Mouse (Mus musculus) R1 (cell line): ENCODE data around the gene Uhrf1bp1.

Experiments
- DNase-seq: peaks from one replicate; pipeline ENCODE4 v3.0.0-alpha.2; 2018; ENCODE audit warnings: low read depth, low spot score

The Uhrf1bp1 gene

GRCm38 (mm10) chr17:27909622-27910500 is 53.6 kb downstream of the Uhrf1bp1 start, which contains the start of gene Taf11:
Gene Taf11 (minus strand): TSS chr17:27909844.
- peak; percentile 43 for DNase-seq

- no peak for DNase-seq
Measured at GRCm38 (mm10) chr17:27911371-27911770, 55.1 kb downstream of the Uhrf1bp1 start.

DNA sequence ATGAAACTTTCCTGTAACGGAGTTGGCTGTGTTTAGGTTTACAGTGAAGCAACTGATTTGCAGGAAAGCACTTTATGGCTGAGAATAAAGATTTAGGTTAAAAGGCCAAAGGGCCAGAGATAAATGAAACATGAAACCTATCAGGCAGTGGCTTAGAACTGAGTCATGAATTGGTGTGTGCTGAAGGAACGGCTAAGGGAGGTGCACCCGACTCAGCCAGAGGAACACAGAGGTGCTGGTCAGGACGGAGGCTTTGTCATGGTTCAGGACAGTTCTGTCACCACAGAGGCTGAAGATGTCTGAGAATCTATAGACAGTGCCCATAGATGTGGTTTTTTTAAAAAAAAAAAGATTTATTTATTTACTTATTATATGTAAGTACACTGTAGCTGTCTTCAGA is 58.5 kb downstream of the Uhrf1bp1 start:
- no peak for DNase-seq

GRCm38 (mm10) chr17:27916366-27916765 is 60.1 kb downstream of the Uhrf1bp1 start:
- no peak for DNase-seq

GRCm38 (mm10) chr17:27920676-27921075 is 64.4 kb downstream of the Uhrf1bp1 start:
- DNase-seq: no peak

DNA sequence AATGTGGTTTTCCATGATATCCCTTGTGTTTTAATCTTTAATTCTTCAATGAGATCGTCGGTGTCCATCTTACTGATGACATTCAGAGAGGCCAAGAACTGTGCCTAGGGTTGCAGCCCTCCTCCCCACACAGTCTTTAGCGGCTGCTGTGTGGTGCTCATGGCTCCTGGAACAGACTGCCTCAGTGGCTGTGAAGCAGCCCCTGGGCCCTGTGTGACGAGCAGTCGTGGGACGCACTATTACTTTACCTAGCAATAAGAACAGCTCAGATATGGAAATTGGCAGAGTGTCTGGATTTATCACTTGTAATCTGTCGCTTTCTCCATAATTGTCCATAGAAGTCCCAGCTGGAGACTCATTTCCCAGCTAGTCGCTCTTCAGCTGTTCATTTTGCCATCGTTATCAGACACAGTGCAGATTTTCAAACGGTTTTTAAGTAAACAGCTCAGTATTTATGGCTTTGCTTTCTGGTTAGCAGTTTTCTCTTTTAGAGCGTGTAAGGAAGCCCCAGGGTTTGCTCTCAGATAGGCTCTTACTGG is 66.0 kb downstream of the Uhrf1bp1 start:
- DNase-seq: no peak

DNA sequence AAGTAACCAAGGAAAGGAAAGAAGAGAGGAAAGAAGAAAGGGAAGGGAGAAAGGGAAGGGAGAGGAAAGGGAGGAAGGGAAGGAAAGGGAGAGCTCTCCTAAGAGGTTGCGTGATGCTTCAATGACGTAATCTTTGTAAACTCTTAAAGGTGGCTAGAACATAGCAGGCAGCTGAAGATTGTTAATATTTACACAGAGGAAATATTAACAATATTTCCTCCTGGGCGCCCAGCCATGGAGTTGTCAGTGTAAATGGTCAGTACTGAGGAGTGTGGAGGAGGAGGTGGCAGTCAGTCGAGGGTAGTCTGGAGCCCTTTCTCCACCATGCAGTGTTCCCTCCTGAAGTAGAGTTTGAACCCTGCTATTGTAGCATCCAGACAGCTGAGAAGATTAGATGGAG is 68.8 kb downstream of the Uhrf1bp1 start:
- no peak for DNase-seq

DNA sequence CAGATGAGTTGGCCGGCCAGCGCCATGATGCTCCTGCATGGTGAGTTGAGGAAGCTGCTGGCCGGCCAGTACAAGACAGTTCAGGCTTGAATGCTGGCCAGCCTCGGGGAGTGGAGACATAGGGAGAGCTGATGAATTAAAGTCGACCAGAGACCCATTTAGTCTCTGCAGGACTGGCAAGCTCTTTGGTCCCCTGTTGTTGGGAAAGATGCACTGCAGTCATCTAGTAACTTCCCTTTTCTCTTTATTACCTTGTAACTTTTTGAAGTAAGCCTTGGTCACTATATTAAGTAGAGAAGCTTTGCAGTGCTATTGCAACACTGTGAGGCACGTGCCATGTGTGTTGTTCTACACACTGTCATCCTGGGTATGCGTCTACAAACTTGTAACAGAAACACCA is 69.3 kb downstream of the Uhrf1bp1 start:
- DNase-seq: no peak

DNA sequence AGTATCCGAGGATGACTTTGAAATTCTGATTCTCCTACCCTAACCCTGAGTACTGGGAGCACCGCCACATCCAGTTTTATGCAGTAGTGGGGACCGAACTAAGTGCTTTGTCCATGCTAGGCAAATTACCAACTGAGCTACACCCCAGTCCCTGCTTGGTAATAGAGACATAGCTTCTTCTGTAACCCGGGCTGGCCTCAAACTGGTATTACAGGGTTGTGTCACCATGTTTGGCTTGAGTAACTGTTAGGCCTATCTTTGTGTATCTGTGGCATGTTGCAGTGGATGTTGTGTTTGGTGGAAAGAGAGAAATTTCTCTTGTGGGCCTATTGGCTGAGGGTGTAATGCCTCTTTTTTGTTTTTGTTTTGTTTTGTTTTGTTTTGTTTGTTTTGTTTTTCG is 74.0 kb downstream of the Uhrf1bp1 start:
- DNase-seq: no peak

DNA sequence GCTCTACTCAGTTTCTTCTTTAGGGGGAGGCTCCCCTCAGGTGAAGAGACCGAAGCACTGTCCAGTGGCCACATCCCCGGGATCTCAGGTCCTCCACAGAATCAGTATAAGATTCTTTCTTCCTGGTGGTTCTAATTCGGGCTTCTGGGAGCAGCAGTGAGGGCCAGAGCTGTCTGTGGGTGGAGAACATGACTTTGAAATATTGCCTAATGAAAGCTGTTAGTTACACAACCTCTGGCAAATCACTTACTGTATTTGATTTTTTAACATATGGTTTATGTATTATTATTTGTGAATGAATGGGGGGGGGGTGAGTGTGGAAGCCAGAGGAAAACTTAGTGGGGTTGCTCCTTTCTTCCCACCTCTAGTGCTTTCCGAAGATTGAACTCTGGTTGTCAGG is 75.6 kb downstream of the Uhrf1bp1 start:
- no peak for DNase-seq

DNA sequence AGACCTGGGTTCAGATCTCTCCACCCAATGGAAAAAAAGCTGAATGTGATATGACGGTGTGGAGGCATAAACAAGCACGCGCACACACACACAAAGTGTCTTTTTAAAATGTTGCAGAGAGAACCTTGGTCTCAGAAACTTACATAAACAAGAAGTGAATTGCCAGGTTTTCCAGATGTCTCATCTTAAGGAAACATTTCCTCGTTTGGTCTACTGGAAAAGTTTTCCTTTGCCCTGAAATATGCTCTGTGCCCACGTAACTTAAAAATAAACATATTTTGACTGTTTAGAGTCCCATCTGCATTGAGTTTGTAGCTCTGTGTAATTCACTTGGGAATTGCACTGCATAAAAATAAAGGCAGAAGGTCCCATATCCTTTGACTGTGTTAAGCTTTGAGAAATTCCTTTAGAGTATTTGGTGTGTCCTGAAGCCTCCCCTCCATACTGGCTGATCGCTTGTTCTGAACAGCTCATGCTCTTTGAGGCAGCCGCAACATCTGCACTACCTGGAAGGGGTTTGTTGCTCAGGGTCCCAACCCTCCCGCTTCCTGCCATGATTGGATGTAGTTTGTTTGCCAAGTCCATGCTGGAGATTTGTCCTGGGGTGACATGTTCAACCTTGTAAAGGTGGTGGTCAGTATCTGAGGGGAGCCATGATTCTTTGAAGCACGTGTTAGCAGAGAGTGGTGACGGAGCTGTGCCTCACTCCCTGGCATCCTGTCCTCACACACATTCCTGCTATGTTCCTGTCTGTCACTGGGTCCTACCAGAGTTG is 78.1 kb downstream of the Uhrf1bp1 start:
- no peak for DNase-seq

- no peak for DNase-seq
Measured at GRCm38 (mm10) chr17:27935091-27935490, 78.8 kb downstream of the Uhrf1bp1 start.

- no peak for DNase-seq
Measured at GRCm38 (mm10) chr17:27937054-27937615, 80.9 kb downstream of the Uhrf1bp1 start.

DNA sequence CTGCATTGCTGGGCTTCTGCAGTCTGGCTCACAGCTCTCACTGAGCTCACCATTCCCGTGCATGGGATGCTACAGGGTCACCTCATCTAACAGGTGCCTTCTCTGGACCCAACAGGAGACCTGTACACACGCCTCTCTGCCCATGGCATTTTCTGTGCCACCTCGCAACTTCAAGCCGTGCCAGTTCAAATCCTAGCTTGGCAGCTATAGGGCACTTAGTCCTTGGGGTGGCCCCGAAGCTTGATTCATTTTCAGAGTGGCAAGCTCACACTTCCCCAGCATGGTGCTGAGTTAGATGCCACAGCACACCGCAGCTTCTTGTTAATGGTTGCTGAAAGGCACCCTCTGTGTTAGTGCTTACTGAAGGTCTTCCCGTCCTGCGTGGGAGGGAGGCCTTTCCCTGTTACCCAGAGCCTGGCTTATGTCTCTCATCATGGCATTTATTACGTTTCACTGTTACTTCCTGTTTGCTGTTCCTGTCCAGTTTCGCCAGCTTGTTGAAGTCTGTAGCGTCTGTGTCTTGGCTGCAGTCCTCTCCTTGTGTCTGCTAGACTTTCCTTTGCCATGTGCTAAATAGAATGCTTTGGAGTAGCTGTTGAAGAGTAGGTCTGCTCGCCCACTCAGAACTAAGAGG is 82.0 kb downstream of the Uhrf1bp1 start:
- DNase-seq: no peak

GRCm38 (mm10) chr17:27939028-27939427 is 82.8 kb downstream of the Uhrf1bp1 start:
- DNase-seq: no peak

GRCm38 (mm10) chr17:27940352-27940751 is 84.1 kb downstream of the Uhrf1bp1 start:
- peak; percentile 82 for DNase-seq

DNA sequence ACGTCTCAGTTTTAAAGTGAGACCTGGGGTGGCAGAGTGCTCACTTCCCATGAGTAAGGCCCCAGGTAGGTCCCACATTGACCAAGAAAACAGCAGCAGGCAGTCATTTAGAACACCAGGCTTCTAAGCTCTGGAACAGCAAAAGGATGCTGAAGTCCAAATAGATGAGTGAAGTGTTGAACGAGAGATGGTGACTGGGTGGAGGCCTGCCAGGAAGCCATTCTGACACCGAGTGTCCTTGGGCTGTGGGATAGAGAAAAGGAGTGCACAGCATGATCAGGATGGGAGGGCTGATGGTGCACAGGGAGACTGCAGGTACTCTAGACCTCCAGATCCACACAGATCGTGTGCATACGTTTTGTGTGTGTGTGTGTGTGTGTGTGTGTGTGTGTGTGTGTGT is 84.9 kb downstream of the Uhrf1bp1 start:
- peak; percentile 28 for DNase-seq

DNA sequence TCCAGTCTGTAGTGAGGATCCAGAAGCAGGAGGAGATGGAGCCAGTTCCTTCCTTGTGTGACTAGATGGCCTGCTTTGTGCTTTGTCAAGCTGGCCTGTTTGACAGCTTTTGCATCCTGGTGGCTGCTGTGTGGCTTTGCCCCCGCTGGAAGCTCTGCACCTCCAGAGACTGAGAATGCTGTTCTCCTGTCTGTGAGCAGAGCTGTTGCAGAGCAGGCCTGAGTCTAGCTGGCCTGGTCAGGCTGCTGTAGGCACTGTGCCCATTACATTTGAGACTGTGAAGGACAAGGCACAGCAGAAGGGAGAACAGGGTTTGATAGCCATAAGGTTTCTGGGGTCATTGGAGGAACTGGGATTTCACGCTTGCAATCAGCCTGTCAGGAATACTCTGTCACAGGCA is 85.5 kb downstream of the Uhrf1bp1 start:
- DNase-seq: no peak

GRCm38 (mm10) chr17:27942131-27942530 is 85.9 kb downstream of the Uhrf1bp1 start:
- peak; percentile 23 for DNase-seq

DNA sequence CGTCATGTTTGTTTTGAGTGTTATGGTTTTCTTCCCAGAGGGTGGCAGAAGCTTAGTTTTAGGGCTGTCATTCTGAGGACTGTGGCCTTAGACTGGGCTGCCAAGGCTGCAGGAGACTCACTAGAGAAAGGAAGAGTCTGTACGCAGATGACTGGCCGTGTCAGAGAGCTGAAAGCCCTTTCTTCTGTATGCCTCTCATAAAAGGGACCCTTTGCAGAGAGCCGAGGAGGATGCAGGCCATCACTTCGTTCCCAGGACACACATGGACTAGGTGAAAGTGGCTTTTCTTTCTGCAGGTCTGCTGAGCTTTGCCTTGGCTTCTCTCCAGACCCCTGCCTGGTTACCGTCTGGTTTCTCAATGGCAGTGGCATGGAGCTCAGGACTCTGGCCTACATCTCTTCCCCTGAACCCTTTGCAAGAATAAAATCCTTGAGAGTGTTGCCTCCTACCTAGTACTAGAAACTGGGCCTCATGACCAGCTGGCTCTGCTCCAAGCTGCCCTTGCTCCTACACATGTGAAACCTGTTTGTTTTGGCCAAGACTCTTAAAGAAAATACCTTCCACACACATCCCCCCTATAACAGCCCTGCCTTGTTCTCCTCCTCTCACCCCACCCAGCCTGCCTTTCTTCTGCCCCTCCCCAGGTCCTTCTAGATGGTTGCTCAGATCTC is 89.4 kb downstream of the Uhrf1bp1 start:
- no peak for DNase-seq

DNA sequence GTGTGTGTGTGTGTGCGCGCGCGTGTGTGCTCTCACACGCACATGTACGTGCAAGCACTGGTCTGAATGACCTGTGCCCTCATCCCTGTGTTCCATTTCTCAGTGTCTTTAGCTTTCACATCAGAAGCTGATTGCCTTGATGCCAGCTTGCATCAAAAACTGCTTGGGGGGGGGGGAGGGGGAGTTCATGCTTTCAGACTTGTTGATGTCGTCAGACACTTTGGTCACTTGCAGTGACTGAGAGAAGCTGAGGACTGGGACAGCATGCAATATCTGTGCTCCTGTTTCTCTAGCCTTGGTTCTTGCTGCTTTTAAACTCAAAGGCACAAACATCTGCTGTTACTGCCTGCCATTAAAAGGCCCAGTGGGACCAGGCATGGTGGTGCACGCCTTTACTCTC is 90.1 kb downstream of the Uhrf1bp1 start:
- no peak for DNase-seq
